9 mouse cellular contexts compared by ENCODE assay signal in the genomic region with DNA sequence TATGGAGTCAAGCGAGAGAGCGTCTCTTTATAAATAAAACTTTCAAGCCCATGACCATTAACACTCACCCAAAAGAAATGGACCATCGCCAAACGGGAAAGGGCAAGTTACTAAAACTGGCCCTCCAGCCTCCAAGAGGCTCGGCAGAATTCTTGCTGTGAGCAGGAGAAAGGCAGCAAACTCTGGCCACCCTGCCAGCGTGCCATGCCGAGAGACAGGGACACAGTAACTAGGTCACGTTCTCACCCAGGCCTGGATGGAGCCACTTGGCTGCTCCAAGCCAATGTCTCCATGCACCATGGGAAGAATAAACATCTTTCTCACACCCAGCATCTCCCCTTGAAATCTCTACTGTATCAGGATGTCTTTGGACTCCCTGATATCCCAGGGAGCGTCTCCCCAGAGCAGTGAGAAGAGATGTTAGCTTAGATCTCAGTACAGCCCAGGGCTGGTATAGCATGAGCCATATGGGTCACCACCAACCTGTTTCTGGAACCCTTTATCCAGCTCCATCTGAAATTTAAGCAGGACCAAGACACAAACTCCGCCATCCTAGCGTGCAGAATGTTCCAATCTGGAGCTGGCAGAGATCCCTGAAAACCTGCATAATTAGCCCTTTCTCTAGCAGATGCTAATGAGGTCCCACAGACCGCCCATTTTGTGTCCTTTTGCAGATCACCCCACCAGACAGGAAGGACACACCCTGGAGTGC. TPM values are rescaled to one million over a fixed set of nuclear protein-coding genes. Genes with fewer than 3 reads are reported as not detected.
DNase-seq lines count a peak whose midpoint lies in the region; TF ChIP-seq lines count a peak whose summit lies in the region.
"Had no signal": no experiment of that assay in that cellular context is flagged by ENCODE, and none has a peak within 500 bp of the region (broad histone marks: within the 10 kb centered on the region; RNA-seq: fewer than 3 reads in every experiment).

No protein-coding gene starts in this region.

- no peaks in the 10 kb centered on the region for H3K4me1 ChIP-seq in lung, adult 2 months (ENCODE audit: control insufficient read depth, insufficient read depth, low read length)

- peak overlapping the region; percentile 81 for H3K27ac ChIP-seq in layer of hippocampus, adult 2 months
- H3K27ac ChIP-seq: heart, embryonic 15.5 days had no signal

- 77% methylated on average over 12 of the region's 12 CpGs for WGBS in lung, adult 2 months

- no peak for TF ChIP-seq POLR2A in lung, adult 2 months (IDR thresholded peaks at IDR 0.05; ENCODE audit: borderline replicate concordance, extremely low read depth, low read depth, low read length)

- no peak for TF ChIP-seq CTCF in layer of hippocampus, adult 2 months (conservative IDR thresholded peaks at IDR 0.05)
- TF ChIP-seq CTCF in lung, adult 2 months (IDR thresholded peaks at IDR 0.05; ENCODE audit: insufficient read depth, low read length): no peak

- H3K4me3 ChIP-seq in layer of hippocampus, adult 2 months: peak overlapping the region; percentile 27; the same call in 1 of the 2 replicates
- H3K4me3 ChIP-seq in lung, adult 2 months (replicated peaks; ENCODE audit: extremely low read depth, low read depth, low read length): no peak overlapping the region
- H3K4me3 ChIP-seq: heart, embryonic 15.5 days had no signal

- peak; percentile 28 for DNase-seq in lung, postnatal 14 days
- DNase-seq in lung, postnatal 25 days (ENCODE audit: low spot score): no peak
- peak; percentile 69 to 74 for DNase-seq in cerebellum, postnatal 14 days
- peak; percentile 63 to 70 for DNase-seq in layer of hippocampus, adult 2 months (ENCODE audit: low spot score in 2 of 2)
- DNase-seq in right cerebral cortex, adult 2 months (ENCODE audit: low spot score in 2 of 2): peak; percentile 30 to 78
- no peak for DNase-seq in adipocyte (ENCODE audit: low spot score)
- no peak for DNase-seq in thymus, postnatal 14 days
- DNase-seq in lung, adult 2 months: no peak

RNA-seq across cellular contexts. Expression of a gene that starts 38.7 kb away (rescaled TPM):
- 100 to 1,000 TPM; 159 to 180 TPM for total RNA-seq in layer of hippocampus, adult 2 months (2021)
- polyA plus RNA-seq in lung, adult 2 months (2012; rRNA removed): 3.8 and 6.2 TPM in 2 replicates

Comparison
In these comparisons a context has a peak if more than half of its experiments do, and no peak if none do; other contexts are left out.
1. DNase-seq: peak in lung, postnatal 14 days (single experiment), cerebellum, postnatal 14 days (2 of 2), layer of hippocampus, adult 2 months (2 of 2) and right cerebral cortex, adult 2 months (2 of 2); none in lung, postnatal 25 days (single experiment), adipocyte (single experiment), thymus, postnatal 14 days (single experiment) and lung, adult 2 months (single experiment).